Mouse (Mus musculus) adrenal gland, postnatal 10 days (tissue): ENCODE results near the gene Tex44. TPM values are rescaled to one million over a fixed set of nuclear protein-coding genes. Genes with fewer than 3 reads are reported as not detected.

ENCODE experiments used
- DNase-seq: peaks from one replicate; pipeline ENCODE4 v3.0.0; 2021; ENCODE audit warnings: mixed read lengths
- total RNA-seq, 2 experiments: library from RNA; stranded (reverse); gene quantifications; 2 replicates each; pipeline ENCODE4 v1.2.3; 2021

Tex44 gene
- total RNA-seq, 2 experiments from 2014 or later: not detected

GRCm38 (mm10) chr1:86423879-86424278, 2.2 kb upstream of the Tex44 start:
- no peak for DNase-seq

- DNase-seq: no peak
These were observed 1.8 kb upstream of the Tex44 start for GRCm38 (mm10) chr1:86424336-86424735.

- no peak for DNase-seq
These were observed 1.1 kb upstream of the Tex44 start for GRCm38 (mm10) chr1:86424835-86425547.

- DNase-seq: peak; percentile 79
These were observed 3.9 kb downstream of the Tex44 start for GRCm38 (mm10) chr1:86430056-86430455.

- no peak for DNase-seq
These were observed 6.6 kb downstream of the Tex44 start for GRCm38 (mm10) chr1:86432778-86433177.

- no peak for DNase-seq
These were observed 7.2 kb downstream of the Tex44 start for GRCm38 (mm10) chr1:86433359-86433758.

- peak; percentile 74 for DNase-seq
These were observed 7.9 kb downstream of the Tex44 start for GRCm38 (mm10) chr1:86434001-86434400.

- DNase-seq: peak; percentile 99
These were observed 8.5 kb downstream of the Tex44 start for GRCm38 (mm10) chr1:86434439-86435201.

- DNase-seq: peak; percentile 53
These were observed 9.2 kb downstream of the Tex44 start for GRCm38 (mm10) chr1:86435302-86435821.

- DNase-seq: no peak
These were observed 11.3 kb downstream of the Tex44 start for GRCm38 (mm10) chr1:86437219-86438013.

- no peak for DNase-seq
These were observed 11.8 kb downstream of the Tex44 start for GRCm38 (mm10) chr1:86438014-86438319.

- no peak for DNase-seq
These were observed 12.4 kb downstream of the Tex44 start for GRCm38 (mm10) chr1:86438501-86438900.

GRCm38 (mm10) chr1:86439487-86440170, 13.5 kb downstream of the Tex44 start:
- DNase-seq: peak; percentile 62

GRCm38 (mm10) chr1:86440171-86440886, 14.2 kb downstream of the Tex44 start:
- DNase-seq: peak; percentile 96

- DNase-seq: peak; percentile 72
These were observed 15.0 kb downstream of the Tex44 start for GRCm38 (mm10) chr1:86440887-86441723.

- DNase-seq: no peak
These were observed 15.5 kb downstream of the Tex44 start for GRCm38 (mm10) chr1:86441724-86441979.

GRCm38 (mm10) chr1:86441980-86442831, 16.1 kb downstream of the Tex44 start:
- DNase-seq: peak; percentile 94

- no peak for DNase-seq
These were observed 16.7 kb downstream of the Tex44 start for GRCm38 (mm10) chr1:86442832-86443231.

- DNase-seq: peak; percentile 55
These were observed 17.4 kb downstream of the Tex44 start for GRCm38 (mm10) chr1:86443386-86444172.
